Mouse (Mus musculus) heart, embryonic 13.5 days (tissue): ENCODE measurements around the gene Acads. TPM values are rescaled to one million over a fixed set of nuclear protein-coding genes. Genes with fewer than 3 reads are reported as not detected.

ENCODE experiments used
- ATAC-seq: fragments of 200-750 bp; cut with Nextera tagmentation; 2 replicates; pipeline ENCODE4 v1.8.0; 2017; ENCODE audit warnings: moderate TSS enrichment; ENCODE audit not compliant: insufficient number of reproducible peaks, low FRiP score, low TSS enrichment; ENCODE audit errors: extremely low read depth
- H3K27ac ChIP-seq: fragments of 300-500 bp; sonication (generic); replicated peaks from 2 replicates; pipeline ENCODE4 v1.5.1; 2015; ENCODE audit warnings: moderate library complexity, mild to moderate bottlenecking, inconsistent platforms
- H3K27me3 ChIP-seq: fragments of 300-500 bp; sonication (generic); replicated peaks from 2 replicates; pipeline ENCODE4 v1.6.1; 2015; ENCODE audit warnings: mild to moderate bottlenecking, inconsistent platforms
- H3K36me3 ChIP-seq: fragments of 300-500 bp; sonication (generic); 2 replicates; pipeline ENCODE4 v1.6.1; 2015; ENCODE audit warnings: mild to moderate bottlenecking, inconsistent platforms
- H3K4me1 ChIP-seq: fragments of 300-500 bp; sonication (generic); 2 replicates; pipeline ENCODE4 v1.6.1; 2015; ENCODE audit warnings: inconsistent platforms
- H3K4me2 ChIP-seq: fragments of 300-500 bp; sonication (generic); 2 replicates; pipeline ENCODE4 v1.6.1; 2015; ENCODE audit warnings: inconsistent platforms, mild to moderate bottlenecking, moderate library complexity
- H3K4me3 ChIP-seq: fragments of 300-500 bp; sonication (generic); 2 replicates; pipeline ENCODE4 v1.5.1; 2015; ENCODE audit warnings: moderate library complexity, mild to moderate bottlenecking, inconsistent platforms
- H3K9ac ChIP-seq: fragments of 300-500 bp; sonication (generic); 2 replicates; pipeline ENCODE4 v1.6.1; 2015; ENCODE audit warnings: inconsistent platforms, mild to moderate bottlenecking, moderate library complexity
- H3K9me3 ChIP-seq: fragments of 300-500 bp; sonication (generic); 2 replicates; pipeline ENCODE4 v1.6.1; 2016; ENCODE audit warnings: inconsistent platforms
- WGBS: fragments of 180-500 bp; shearing (Covaris S2); methylation state at CpG from one replicate; pipeline ENCODE4 v1.1.7; 2015; ENCODE audit warnings: mixed read lengths; 5-methylcytosine and 5-hydroxymethylcytosine counted together
- polyA plus RNA-seq: library from polyadenylated mRNA; unstranded; fragments of >200 nt; fragmentation: Nextera tagmentation; extraction: Ambion mirVana; gene quantifications from 2 replicates; pipeline ENCODE4 v1.2.1, GENCODE M21; 2015

Gene Acads
- polyA plus RNA-seq, 1 experiment from 2014 or later = 103 TPM

GRCm38 (mm10) chr5:115148378-115148777 is 29.2 kb upstream of the Acads start:
- ATAC-seq = no peak
- H3K9me3 ChIP-seq = no peaks in the 10 kb centered on the region
- H3K4me1 ChIP-seq = peaks cover 26% of the 10 kb centered on the region
- H3K27ac ChIP-seq = no peak overlapping the region
- no peak overlapping the region for H3K9ac ChIP-seq
- peaks cover 84% of the 10 kb centered on the region for H3K36me3 ChIP-seq
- H3K27me3 ChIP-seq = no peaks in the 10 kb centered on the region
- no peak overlapping the region for H3K4me2 ChIP-seq
- WGBS = 81% methylated on average over 8 of the region's 8 CpGs
- H3K4me3 ChIP-seq = no peak overlapping the region

GRCm38 (mm10) chr5:115147388-115147787 is 28.2 kb upstream of the Acads start:
- 81% methylated on average over 3 of the region's 3 CpGs for WGBS
- Histone ChIP-seq H3K4me1 (peaks cover 16% of the 10 kb centered on the region), H3K9me3 (no peaks in the 10 kb centered on the region), H3K36me3 (peaks cover 82% of the 10 kb centered on the region), H3K4me3 (no peak overlapping the region), H3K9ac (no peak overlapping the region), H3K27ac (no peak overlapping the region), H3K27me3 (no peaks in the 10 kb centered on the region), H3K4me2 (no peak overlapping the region)
- no peak for ATAC-seq

- peaks cover 9% of the 10 kb centered on the region for H3K4me1 ChIP-seq
- H3K27ac ChIP-seq = no peak overlapping the region
- no peak for ATAC-seq
- H3K4me2 ChIP-seq = no peak overlapping the region
- no peaks in the 10 kb centered on the region for H3K27me3 ChIP-seq
- H3K4me3 ChIP-seq = no peak overlapping the region
- no peak overlapping the region for H3K9ac ChIP-seq
- peaks cover 89% of the 10 kb centered on the region for H3K36me3 ChIP-seq
- no peaks in the 10 kb centered on the region for H3K9me3 ChIP-seq
Measured at GRCm38 (mm10) chr5:115146747-115147130, 27.6 kb upstream of the Acads start.

- no peaks in the 10 kb centered on the region for H3K9me3 ChIP-seq
- peaks cover 4% of the 10 kb centered on the region for H3K4me1 ChIP-seq
- no peak overlapping the region for H3K4me2 ChIP-seq
- ATAC-seq = no peak
- 73% methylated on average over 6 of the region's 6 CpGs for WGBS
- no peaks in the 10 kb centered on the region for H3K27me3 ChIP-seq
- no peak overlapping the region for H3K9ac ChIP-seq
- peaks cover 86% of the 10 kb centered on the region for H3K36me3 ChIP-seq
- H3K4me3 ChIP-seq = no peak overlapping the region
- no peak overlapping the region for H3K27ac ChIP-seq
Measured at GRCm38 (mm10) chr5:115145976-115146746, 27.0 kb upstream of the Acads start.

GRCm38 (mm10) chr5:115145253-115145968 is 26.3 kb upstream of the Acads start:
- no peak for ATAC-seq
- Histone ChIP-seq H3K27me3 (no peaks in the 10 kb centered on the region), H3K4me3 (no peak overlapping the region), H3K4me2 (no peak overlapping the region), H3K27ac (no peak overlapping the region), H3K9ac (no peak overlapping the region), H3K4me1 (no peaks in the 10 kb centered on the region), H3K36me3 (peaks cover 79% of the 10 kb centered on the region), H3K9me3 (no peaks in the 10 kb centered on the region)
- 72% methylated on average over 11 of the region's 11 CpGs for WGBS

- 70% methylated on average over 6 of the region's 6 CpGs for WGBS
- no peak for ATAC-seq
- Histone ChIP-seq H3K36me3 (peaks cover 69% of the 10 kb centered on the region), H3K27me3 (no peaks in the 10 kb centered on the region), H3K4me1 (peaks cover 4% of the 10 kb centered on the region; the same call in 1 of the 2 replicates), H3K27ac (no peak overlapping the region), H3K4me2 (no peak overlapping the region), H3K4me3 (no peak overlapping the region), H3K9me3 (no peaks in the 10 kb centered on the region), H3K9ac (no peak overlapping the region)
Measured at GRCm38 (mm10) chr5:115144471-115144870, 25.3 kb upstream of the Acads start.

- no peak overlapping the region for H3K27ac ChIP-seq
- H3K9me3 ChIP-seq = no peaks in the 10 kb centered on the region
- H3K4me1 ChIP-seq = peaks cover 4% of the 10 kb centered on the region; the same call in 1 of the 2 replicates
- no peak overlapping the region for H3K4me3 ChIP-seq
- no peak overlapping the region for H3K9ac ChIP-seq
- WGBS = 68% methylated on average over 10 of the region's 10 CpGs
- H3K4me2 ChIP-seq = no peak overlapping the region
- ATAC-seq = no peak
- peaks cover 61% of the 10 kb centered on the region for H3K36me3 ChIP-seq
- H3K27me3 ChIP-seq = no peaks in the 10 kb centered on the region
Measured at GRCm38 (mm10) chr5:115143552-115143951, 24.4 kb upstream of the Acads start.

GRCm38 (mm10) chr5:115142166-115142697 is 23.1 kb upstream of the Acads start:
- H3K4me3 ChIP-seq = no peak overlapping the region
- no peak overlapping the region for H3K27ac ChIP-seq
- 85% methylated on average over 9 of the region's 9 CpGs for WGBS
- peaks cover 4% of the 10 kb centered on the region; the same call in 1 of the 2 replicates for H3K4me1 ChIP-seq
- H3K9me3 ChIP-seq = no peaks in the 10 kb centered on the region
- H3K27me3 ChIP-seq = peaks cover 7% of the 10 kb centered on the region; the same call in 1 of the 2 replicates
- H3K9ac ChIP-seq = no peak overlapping the region
- no peak overlapping the region for H3K4me2 ChIP-seq
- ATAC-seq = no peak
- H3K36me3 ChIP-seq = peaks cover 48% of the 10 kb centered on the region

GRCm38 (mm10) chr5:115140726-115141125 is 21.6 kb upstream of the Acads start:
- ATAC-seq = no peak
- H3K9me3 ChIP-seq = no peaks in the 10 kb centered on the region
- peaks cover 33% of the 10 kb centered on the region for H3K36me3 ChIP-seq
- H3K4me3 ChIP-seq = no peak overlapping the region
- WGBS = 74% methylated on average over 3 of the region's 3 CpGs
- no peak overlapping the region for H3K27ac ChIP-seq
- no peak overlapping the region for H3K9ac ChIP-seq
- peaks cover 9% of the 10 kb centered on the region; the same call in 1 of the 2 replicates for H3K27me3 ChIP-seq
- H3K4me2 ChIP-seq = no peak overlapping the region
- peaks cover 4% of the 10 kb centered on the region; the same call in 1 of the 2 replicates for H3K4me1 ChIP-seq

GRCm38 (mm10) chr5:115139124-115139523 is 20.0 kb upstream of the Acads start:
- 69% methylated on average over 4 of the region's 4 CpGs for WGBS
- Histone ChIP-seq H3K4me1 (peaks cover 5% of the 10 kb centered on the region), H3K9ac (no peak overlapping the region), H3K4me2 (no peak overlapping the region), H3K9me3 (no peaks in the 10 kb centered on the region), H3K36me3 (peaks cover 17% of the 10 kb centered on the region), H3K27me3 (peaks cover 9% of the 10 kb centered on the region; the same call in 1 of the 2 replicates), H3K4me3 (no peak overlapping the region), H3K27ac (no peak overlapping the region)
- ATAC-seq = no peak
